ENCODE assay signal across 27 mouse cellular contexts in genomic region chr1:89113731-89114130, GRCm38 (mm10). TPM values are rescaled to one million over a fixed set of nuclear protein-coding genes. Genes with fewer than 3 reads are reported as not detected.
DNase-seq lines count a peak whose midpoint lies in the region; ATAC-seq and TF ChIP-seq lines count a peak whose summit lies in the region.
"Had no signal": no experiment of that assay in that cellular context is flagged by ENCODE, and none has a peak within 500 bp of the region (broad histone marks: within the 10 kb centered on the region; RNA-seq: fewer than 3 reads in every experiment).

No protein-coding gene starts in this region.

- no peak for ATAC-seq in activated CD4-positive, CD25-positive, alpha-beta regulatory T cell, adult 4 months
- ATAC-seq: forebrain, embryonic 14.5 days; forebrain, postnatal 0 days; hindbrain, embryonic 16.5 days had no signal

- H3K27me3 ChIP-seq in kidney, adult 2 months (replicated peaks; ENCODE audit: control insufficient read depth, insufficient read depth, low read length) = no peaks in the 10 kb centered on the region
- H3K27me3 ChIP-seq: CH12.LX; embryonic facial prominence, embryonic 12.5 days; embryonic facial prominence, embryonic 15.5 days; hindbrain, embryonic 13.5 days had no signal

- TF ChIP-seq CTCF in gastrocnemius, adult 2 months (IDR thresholded peaks at IDR 0.05) = no peak
- TF ChIP-seq CTCF in kidney, adult 2 months (conservative IDR thresholded peaks at IDR 0.05; ENCODE audit: insufficient read depth, insufficient read length, low read depth, low read length) = no peak

- peaks cover 28% of the 10 kb centered on the region for H3K4me1 ChIP-seq in kidney, adult 2 months (ENCODE audit: control insufficient read depth, insufficient read depth, low read length)

- intact Hi-C loops in gastrocnemius, adult 2 months (cut with DNase I) = no loop called here

- peak; percentile 15 for DNase-seq in gastrocnemius, adult 2 months
- no peak for DNase-seq in gastrocnemius, adult 8-10 months (ENCODE audit: low spot score in 2 of 2)
- DNase-seq in kidney, adult 2 months = no peak
- no peak for DNase-seq in kidney, adult 11 months
- DNase-seq in lung, postnatal 36 days = peak; percentile 40
- no peak for DNase-seq in lung, postnatal 14 days
- DNase-seq: adrenal gland, adult 8-10 months; adrenal gland, postnatal 36 days; B cell, adult 2 months; cerebellum, adult 11 months; cerebellum, adult 2 months; cerebellum, adult 9-11 months; cerebellum, postnatal 25 days; forebrain, postnatal 0 days; gastrocnemius, postnatal 10 days; gastrocnemius, postnatal 36 days; heart, adult 2 months; heart, postnatal 36 days had no signal

- H3K27ac ChIP-seq in gastrocnemius, adult 2 months = no peak overlapping the region
- peak overlapping the region; percentile 64 for H3K27ac ChIP-seq in kidney, adult 2 months (ENCODE audit: insufficient read depth, low read depth, low read length)
- H3K27ac ChIP-seq: embryonic facial prominence, embryonic 12.5 days; embryonic facial prominence, embryonic 15.5 days; heart, adult 2 months; hindbrain, embryonic 10.5 days; hindbrain, embryonic 13.5 days had no signal

- no peak for TF ChIP-seq POLR2A in kidney, adult 2 months (IDR thresholded peaks at IDR 0.05; ENCODE audit: low read depth, low read length)

- WGBS in kidney, adult 2 months = 61% methylated on average over 3 of the region's 3 CpGs

- H3K36me3 ChIP-seq in kidney, adult 2 months (ENCODE audit: control insufficient read depth, insufficient read depth, low read length) = no peaks in the 10 kb centered on the region
- H3K36me3 ChIP-seq: G1E; hindbrain, embryonic 13.5 days had no signal

- no peak overlapping the region for H3K4me3 ChIP-seq in gastrocnemius, adult 2 months
- no peak overlapping the region for H3K4me3 ChIP-seq in kidney, adult 2 months (ENCODE audit: insufficient read depth, low read depth, low read length)
- H3K4me3 ChIP-seq: embryonic facial prominence, embryonic 12.5 days; embryonic facial prominence, embryonic 15.5 days; heart, adult 2 months; hindbrain, embryonic 10.5 days; hindbrain, embryonic 13.5 days had no signal

RNA-seq across cellular contexts. Expression of gene Sh3bp4, which starts 43.5 kb away (rescaled TPM):
- total RNA-seq in gastrocnemius, adult 2 months (2021) = 1 to 10 TPM; 2.1 to 4.0 TPM
- total RNA-seq in gastrocnemius, adult 8-10 months (2022) = 1 to 10 TPM; 1.5 to 2.2 (median 2.1) TPM
- 14.8 and 18.1 TPM in 2 replicates for polyA plus RNA-seq in kidney, adult 2 months (2012; rRNA removed)
- polyA plus RNA-seq in activated CD4-positive, CD25-positive, alpha-beta regulatory T cell, adult 4 months (2017; shearing (Covaris generic)) = under 1 TPM; 0.09 to 0.61 TPM
- total RNA-seq: CH12.LX, G1E had no signal
- polyA plus RNA-seq: G1E had no signal

Comparison
In these comparisons a context has a peak if more than half of its experiments do, and no peak if none do; other contexts are left out.
1. DNase-seq: peak in gastrocnemius, adult 2 months (single experiment) and lung, postnatal 36 days (single experiment); none in gastrocnemius, adult 8-10 months (0 of 2), kidney, adult 2 months (single experiment), kidney, adult 11 months (single experiment) and lung, postnatal 14 days (single experiment).